Mouse (Mus musculus) embryo, embryonic 11 days (tissue): Measurements from ENCODE around the gene Tex52.
A peak's percentile ranks its signal among the peaks of the same experiment; 100 is the strongest.
"Not testable (repeated sequence)": the region's sequence is repeated elsewhere in the genome, so short reads cannot be mapped to it uniquely, and the experiment has no call there.

Source experiments
- DNase-seq: peaks from one replicate; pipeline ENCODE4 v3.0.0-alpha.2; 2015

The Tex52 gene

GRCm38 (mm10) chr6:128375192-128375591 is at the start of gene Tex52, which contains the start of gene Gm44596:
Gene Tex52 (plus strand): TSS chr6:128375456.
Gene Gm44596 (plus strand): TSS chr6:128375503.
- DNase-seq, result peak; percentile 64

- DNase-seq, result peak; percentile 86
Measured at GRCm38 (mm10) chr6:128334397-128335124, 40.7 kb upstream of the Tex52 start.

- DNase-seq, result no peak
Measured at GRCm38 (mm10) chr6:128337467-128337866, 37.8 kb upstream of the Tex52 start.

DNA sequence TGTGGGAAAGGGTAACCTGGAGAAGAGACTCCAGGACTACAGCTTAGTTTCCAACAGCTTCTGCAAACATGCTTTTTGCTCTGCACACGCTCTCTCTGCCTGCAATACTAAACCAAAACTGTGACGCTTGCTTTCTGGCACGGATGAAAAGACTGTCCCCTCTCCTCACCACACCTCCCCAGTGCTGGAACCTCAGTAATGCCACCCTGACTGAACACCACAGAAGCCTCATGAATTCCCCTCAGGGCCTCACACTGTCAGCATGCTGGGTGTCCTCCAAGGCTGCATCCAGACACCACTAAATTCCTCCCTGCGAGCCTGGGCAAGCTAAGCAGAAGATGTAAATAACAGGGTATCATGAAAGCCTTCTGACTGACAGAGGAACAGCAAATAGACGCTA is 36.4 kb upstream of the Tex52 start:
- peak; percentile 29 for DNase-seq

GRCm38 (mm10) chr6:128341956-128342723 is 33.1 kb upstream of the Tex52 start:
- no peak for DNase-seq

DNA sequence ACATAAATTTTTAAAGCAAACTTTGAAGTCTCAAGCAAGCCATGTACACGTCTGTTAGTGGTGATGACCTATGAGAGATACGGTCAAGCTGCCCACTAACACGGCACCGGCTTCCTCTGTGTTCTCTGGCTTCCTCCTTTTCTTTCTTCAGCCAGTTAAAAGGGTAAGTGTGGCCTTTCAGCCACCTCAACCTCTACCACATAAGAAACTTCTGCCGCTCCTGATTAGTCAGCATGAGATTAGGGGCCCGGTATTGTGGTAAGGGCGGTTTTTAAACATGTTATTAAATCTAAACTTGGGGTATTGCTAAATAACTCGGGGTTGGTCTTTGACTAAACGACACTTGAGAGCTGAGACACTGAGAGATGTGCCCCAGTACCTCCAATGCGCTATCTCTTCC is 29.6 kb upstream of the Tex52 start:
- no peak for DNase-seq

DNA sequence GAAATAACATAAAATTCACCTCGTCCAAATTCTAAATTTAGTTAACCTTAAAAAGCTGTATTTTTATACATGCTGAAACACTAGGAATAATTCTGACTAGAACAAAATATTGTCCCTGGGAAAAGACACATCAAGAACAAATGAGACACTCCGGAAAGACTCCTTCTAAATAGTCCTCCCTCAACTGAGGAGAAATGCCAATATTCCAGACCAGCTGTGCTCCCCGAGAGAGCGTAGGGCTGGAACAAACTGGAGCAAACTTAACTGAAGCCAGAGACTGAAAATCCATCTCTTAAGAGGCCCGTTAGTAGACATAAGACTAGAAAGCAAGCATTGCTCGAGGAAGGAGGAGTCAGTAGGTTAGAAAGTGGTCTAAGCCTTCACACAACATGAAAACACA is 28.5 kb upstream of the Tex52 start:
- DNase-seq, result no peak

GRCm38 (mm10) chr6:128349711-128350110 is 25.5 kb upstream of the Tex52 start:
- peak; percentile 20 for DNase-seq

DNA sequence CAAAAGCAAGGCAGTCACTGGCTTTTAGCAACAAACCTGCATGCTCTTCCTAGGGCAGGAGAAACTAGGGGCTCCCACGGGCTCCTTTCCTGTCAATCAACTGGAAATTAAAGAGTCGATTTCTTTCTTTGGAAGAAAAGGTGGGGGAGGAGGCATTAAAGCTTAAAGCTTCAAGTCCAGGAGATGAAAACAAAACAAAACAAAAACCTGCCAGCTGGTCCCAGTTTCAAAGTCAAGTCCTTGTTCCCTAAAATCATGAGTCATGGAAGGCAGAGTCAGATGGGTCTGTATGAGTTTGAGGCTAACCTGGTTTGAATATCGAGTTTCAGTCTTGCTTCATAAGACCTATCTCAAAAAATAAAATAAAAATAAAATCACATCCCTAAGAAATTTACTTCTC is 21.1 kb upstream of the Tex52 start:
- no peak for DNase-seq

DNA sequence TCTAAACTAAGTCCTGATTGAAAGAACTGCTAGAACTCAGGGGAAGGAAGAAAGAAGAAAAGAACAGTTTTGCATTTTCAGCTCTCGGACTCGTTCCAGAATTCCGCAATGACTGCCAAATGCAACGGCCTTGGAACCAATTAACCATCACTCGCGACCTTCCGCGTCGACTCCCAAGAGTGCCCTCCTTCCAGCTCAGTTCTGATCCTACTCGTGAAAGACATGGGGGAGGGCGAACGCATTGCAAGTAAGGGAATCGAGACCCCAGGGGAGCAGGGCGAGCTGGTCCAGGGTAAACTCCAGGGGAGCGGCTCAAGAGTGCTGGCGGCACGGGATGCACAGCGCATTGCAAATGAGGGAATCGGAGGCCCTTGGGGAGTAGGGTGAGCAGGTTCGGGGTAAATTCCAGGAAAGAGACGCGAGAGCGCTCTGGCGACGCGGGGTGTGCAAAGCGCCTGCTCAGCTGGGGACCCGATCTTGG is 20.0 kb upstream of the Tex52 start:
- DNase-seq, result no peak

DNA sequence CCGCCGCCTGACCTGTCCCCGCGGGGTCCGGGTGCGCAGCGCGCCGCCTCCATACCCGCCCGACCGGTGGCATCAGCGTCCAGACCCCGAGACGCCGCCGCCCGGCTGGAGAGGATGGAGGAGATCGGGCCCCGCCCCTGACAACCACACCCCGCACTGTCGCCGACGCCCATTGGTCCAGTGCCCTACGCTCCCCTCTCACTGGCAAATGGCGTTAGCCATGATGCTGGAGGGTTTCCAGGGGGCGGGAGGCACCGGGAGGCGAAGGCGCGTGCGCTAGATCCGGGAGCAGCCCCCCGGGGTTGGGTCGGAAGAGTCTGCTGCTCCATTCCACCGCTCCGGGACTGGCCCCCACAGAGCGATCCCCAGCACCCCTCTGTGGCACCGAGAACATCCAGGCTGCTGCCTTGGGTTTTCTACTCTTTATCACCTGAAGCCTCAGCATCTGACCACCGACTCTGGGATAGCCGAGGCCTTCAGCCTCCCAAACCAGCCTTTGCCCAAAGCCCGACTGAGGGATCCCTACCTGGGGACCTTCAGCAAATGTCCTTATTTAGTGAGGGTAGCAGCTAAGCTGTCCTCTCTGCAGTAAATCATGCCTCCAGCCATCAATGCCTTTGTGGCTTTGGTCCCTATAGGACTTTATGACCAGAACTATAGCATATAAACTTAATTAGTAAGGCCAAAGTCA is 19.4 kb upstream of the Tex52 start, which contains the start of gene Tulp3:
Gene Tulp3, minus strand, starts transcription at position 126 of the 691 bp plus-strand sequence.
- DNase-seq, result peak; percentile 96

DNA sequence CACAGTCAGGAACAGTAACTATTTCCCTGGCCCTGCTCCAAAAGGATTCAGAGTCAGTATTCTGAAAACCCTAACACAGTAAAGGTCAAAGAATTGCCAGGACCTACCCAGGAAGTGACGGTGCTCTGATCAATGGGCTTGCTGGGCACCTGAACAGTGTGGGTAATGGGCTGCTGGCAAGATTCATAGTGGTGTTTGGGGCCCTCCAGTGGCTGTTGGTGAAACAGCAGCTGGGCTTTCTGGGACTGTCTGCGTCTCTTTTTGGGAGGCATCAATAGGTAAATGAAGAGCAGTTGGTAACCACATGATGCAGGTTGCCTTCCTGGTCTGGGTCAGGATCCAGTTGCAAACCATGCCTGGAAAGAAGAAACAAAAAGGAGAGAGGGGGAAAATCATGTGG is 16.3 kb upstream of the Tex52 start:
- peak; percentile 75 for DNase-seq

GRCm38 (mm10) chr6:128361901-128362300 is 13.4 kb upstream of the Tex52 start:
- peak; percentile 18 for DNase-seq

DNA sequence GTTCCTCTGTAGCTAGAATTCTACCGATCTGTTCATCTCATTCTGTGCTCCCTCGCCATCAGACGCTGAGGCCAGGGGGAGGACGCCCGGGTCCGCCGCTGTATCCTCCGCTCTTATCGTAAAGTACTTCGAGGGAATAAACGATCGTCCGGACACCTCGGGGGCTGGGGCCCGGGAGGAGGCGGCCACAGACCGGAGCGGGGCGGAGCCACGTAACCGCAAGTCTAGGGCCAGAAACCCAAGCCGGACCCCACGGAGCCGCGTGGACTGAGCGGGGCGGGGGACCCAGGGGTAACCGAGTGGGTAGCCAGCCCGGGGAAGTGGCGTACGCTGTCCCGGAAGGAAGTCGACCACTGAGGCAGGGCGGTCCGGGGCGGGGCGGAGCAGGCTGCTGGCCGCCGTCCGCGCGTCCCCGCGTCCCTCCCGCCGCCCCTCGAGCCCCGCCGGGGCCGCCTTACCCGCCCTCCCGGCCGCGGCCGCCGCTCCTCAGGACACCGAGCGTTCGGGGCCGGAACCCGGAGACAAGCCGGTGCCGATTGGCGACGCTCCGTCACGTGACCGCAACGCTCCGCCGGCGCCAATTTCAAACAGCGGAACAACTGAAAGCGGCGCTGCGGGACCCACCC is 12.8 kb upstream of the Tex52 start, which contains the start of the genes Rhno1 and Foxm1:
Gene Rhno1, minus strand, starts transcription at position 531 of the 626 bp plus-strand sequence.
Gene Foxm1, plus strand, starts transcription at position 587 of the 626 bp plus-strand sequence.
- peak; percentile 94 for DNase-seq

DNA sequence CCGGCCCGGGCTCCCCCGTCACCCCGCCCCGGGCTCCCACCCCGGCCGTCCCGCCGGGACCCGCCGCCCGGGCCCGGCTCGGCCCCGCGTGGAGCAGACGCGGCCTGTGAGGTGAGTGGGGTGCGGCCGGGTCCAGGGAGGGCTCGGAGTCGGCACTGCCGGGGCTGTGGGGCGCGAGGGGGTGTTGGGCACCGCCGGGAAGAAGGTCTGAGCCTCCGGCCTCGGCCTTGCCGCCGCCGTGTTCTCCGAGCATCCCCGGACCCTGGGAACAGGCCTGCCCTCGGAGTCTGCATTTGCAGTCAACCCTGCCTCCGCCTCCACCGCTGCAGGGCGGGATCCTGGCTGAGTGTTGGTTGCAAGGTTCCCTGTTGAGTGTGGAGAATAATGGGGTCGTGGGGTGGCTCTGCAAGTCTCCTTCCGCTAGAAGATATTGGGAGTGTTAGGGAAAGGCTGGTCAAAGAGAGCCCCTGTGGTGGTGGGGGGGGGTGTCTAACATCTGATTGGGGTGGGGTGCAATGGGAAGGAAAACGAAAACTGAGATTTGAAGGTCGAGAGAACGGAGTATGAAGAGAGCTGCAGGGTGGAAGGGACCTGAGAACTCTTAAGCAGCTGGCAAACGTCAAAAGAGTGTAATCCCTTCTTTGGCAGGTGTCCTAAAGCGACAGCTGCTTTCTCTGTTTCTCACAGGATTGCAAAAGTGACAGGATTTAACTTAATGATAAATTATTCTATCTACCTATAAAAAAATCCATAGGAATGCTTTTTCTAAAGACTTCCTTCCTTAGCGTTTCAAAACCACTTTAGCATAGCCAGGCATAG is 12.0 kb upstream of the Tex52 start:
- DNase-seq, result peak; percentile 64

DNA sequence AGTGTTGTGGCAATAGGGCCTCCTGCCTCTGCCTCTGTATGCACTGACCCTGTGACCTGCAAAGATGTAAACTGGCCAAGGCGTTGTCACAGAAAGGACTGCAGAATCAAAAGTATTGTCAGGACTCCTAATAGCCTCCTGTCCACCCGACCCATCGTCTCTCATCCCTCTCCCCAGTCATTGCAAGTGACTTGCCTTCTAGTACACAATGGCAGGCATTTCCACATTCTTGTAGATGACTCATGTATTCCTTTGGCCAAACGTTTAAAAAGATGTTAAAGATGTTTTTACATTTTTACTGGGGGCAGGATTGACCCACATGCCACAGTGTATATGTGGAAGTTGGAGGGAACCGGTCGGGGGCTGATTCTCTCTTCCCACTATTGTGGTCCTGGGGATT is 10.5 kb upstream of the Tex52 start:
- DNase-seq, result no peak

DNA sequence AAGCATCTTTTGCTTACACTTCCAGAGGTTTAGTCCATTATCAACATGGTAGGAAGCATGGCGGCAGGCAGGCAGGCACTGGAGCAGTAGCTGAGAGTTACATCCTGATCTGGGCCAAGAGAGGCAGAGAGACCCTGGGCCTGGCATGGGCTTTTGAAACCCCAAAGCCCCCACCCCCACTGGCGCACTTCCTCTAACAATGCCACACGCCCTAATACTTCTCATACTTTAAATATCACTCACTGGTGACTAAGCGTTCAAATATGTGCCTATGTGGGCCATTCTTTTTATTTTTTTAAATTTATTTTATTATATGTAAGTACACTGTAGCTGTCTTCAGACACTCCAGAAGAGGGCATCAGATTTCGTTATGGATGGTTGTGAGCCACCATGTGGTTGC is 8.8 kb upstream of the Tex52 start:
- DNase-seq, result no peak

DNA sequence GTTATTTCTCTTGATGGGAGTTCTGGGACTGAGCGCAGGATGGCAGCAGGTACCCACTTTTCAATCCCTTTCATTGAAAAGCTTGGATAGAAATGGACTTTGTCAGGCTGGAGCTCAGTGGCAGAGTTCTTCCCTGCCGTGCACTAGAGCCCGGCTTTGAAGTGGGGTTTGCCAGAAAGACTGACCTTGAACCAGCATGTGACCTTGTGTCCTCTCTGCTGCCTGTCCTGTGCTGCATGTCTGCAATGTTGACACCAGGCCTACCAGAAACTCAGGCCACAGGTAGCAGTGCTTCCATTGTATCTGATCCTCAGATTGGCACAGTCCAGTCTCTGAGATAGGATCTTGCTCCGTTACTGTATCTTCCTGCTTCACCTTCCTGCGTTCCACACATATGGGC is 5.2 kb upstream of the Tex52 start:
- DNase-seq, result no peak

- no peak for DNase-seq
Measured at GRCm38 (mm10) chr6:128376371-128377085, 1.3 kb downstream of the Tex52 start.

- no peak for DNase-seq
Measured at GRCm38 (mm10) chr6:128379636-128380035, 4.4 kb downstream of the Tex52 start.

- not testable (repeated sequence) for DNase-seq
Measured at GRCm38 (mm10) chr6:128380594-128381167, 5.4 kb downstream of the Tex52 start.
